Mouse (Mus musculus) kidney, postnatal 10 days (tissue): Measurements from ENCODE around the gene Fkbp3.

Experiments used
- DNase-seq: peaks from one replicate; pipeline ENCODE4 v3.0.0; 2021; ENCODE audit warnings: mixed read lengths

The Fkbp3 gene

DNA sequence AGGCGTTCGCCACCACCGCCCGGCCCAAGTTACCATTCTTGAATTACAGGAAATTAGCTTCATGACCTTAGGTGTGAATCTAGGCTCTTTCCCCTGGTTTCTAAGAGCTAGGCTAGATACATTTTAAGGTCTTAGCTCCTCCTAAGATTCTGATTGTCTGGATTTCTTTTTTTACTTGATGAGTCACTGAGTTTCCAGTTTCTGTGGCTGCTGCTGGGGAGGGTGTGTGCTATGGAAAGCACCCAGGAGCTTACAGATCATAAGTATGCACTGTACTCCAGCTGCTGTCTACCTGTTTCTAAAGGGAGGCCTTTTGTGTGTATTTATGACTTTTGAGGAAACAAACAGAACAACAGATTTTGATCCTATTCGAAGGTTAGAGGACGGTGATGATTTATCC is 51.0 kb downstream of the Fkbp3 start:
- no peak for DNase-seq
